Mouse (Mus musculus) embryonic fibroblast, embryonic 13.5 days (primary cell): Measurements from ENCODE around the gene Fut8.

Source experiments
- CTCF ChIP-seq: IDR thresholded peaks from 2 replicates; pipeline ENCODE4 v1.5.1; 2011; ENCODE audit warnings: mild to moderate bottlenecking, control low read depth, low read length, moderate library complexity, borderline replicate concordance; ENCODE audit not compliant: insufficient read depth
- POLR2A ChIP-seq: IDR thresholded peaks from 2 replicates; pipeline ENCODE4 v1.6.1; 2011; ENCODE audit warnings: low read depth, mild to moderate bottlenecking, control low read depth, low read length, moderate library complexity

- TF ChIP-seq CTCF (no peak), POLR2A (no peak)
Observed at GRCm38 (mm10) chr12:77197121-77197599, 40.8 kb upstream of the Fut8 start.
